Mouse (Mus musculus) gastrocnemius, adult 2 months (tissue): ENCODE data around the gene Ttc27. TPM values are rescaled to one million over a fixed set of nuclear protein-coding genes. Genes with fewer than 3 reads are reported as not detected.

Source experiments
- DNase-seq: peaks from one replicate; pipeline ENCODE4 v3.0.0; 2022
- H3K27ac ChIP-seq: fragments of 200-600 bp; 2 replicates; pipeline ENCODE4 v1.8.1; 2022; ENCODE audit warnings: mild to moderate bottlenecking
- H3K4me3 ChIP-seq: fragments of 200-600 bp; 2 replicates; pipeline ENCODE4 v1.8.1; 2022; ENCODE audit warnings: mild to moderate bottlenecking, moderate library complexity
- CTCF ChIP-seq: fragments of 200-600 bp; IDR thresholded peaks from 2 replicates; pipeline ENCODE4 v1.8.1; 2022; ENCODE audit warnings: antibody characterized with exemption, mild to moderate bottlenecking, moderate library complexity
- intact Hi-C: fragments of 180-260 bp; cut with DNase I; formaldehyde crosslinking; loops from one replicate; pipeline ENCODE4 v1.15.1; 2025
- total RNA-seq, 2 experiments: library from RNA; stranded (reverse); gene quantifications; 2 replicates each; pipeline ENCODE4 v1.2.3; 2021

Ttc27 gene
- total RNA-seq, 2 experiments from 2014 or later: 10.4 to 12.0 TPM

DNA sequence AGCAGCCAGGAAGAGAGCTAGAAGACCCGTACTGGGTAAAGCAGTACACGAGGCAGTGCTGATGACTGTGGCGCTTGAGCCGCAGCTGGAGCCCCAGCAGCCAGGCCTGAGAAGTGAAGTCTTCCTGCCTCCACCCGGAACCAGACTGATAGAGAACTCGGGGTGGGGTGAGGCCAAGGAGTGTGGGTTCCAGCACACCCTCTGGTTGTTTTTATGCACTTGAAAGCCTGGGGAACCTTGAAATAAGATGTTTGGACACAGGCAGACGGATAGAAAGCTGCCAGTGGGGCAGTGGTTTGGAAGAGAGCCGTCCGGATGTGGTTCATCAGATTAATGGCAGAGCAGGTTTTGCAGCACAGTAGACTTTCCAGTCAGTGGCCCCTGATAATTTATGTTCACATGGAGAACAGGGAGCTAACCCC, 51.9 kb downstream of the Ttc27 start:
- no peak for DNase-seq
- intact Hi-C loops: no loop called here
- no peak overlapping the region for H3K4me3 ChIP-seq
- H3K27ac ChIP-seq: no peak overlapping the region
- TF ChIP-seq CTCF: no peak

DNA sequence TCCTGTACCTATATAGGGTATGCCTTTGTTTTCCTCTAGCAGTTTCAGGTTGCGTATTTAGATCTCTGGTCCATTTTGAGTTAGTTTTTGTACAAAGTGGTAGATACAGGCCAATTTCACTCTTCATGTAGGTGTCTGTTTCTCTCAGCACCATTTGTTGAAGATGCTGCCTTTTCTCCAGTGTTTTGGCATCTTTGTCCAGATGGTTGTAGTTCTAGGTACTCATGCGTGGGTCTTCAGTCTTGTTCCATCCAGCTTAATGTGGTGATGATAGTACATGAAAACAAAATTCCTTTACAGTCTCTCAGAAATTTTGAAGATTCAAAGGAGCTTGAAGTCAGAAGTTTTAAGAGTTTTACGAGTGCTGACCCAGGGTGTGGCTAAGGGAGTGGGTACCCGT, 54.8 kb downstream of the Ttc27 start:
- Histone ChIP-seq H3K27ac (no peak overlapping the region), H3K4me3 (no peak overlapping the region)
- intact Hi-C loops: no loop called here
- TF ChIP-seq CTCF: no peak
- no peak for DNase-seq

DNA sequence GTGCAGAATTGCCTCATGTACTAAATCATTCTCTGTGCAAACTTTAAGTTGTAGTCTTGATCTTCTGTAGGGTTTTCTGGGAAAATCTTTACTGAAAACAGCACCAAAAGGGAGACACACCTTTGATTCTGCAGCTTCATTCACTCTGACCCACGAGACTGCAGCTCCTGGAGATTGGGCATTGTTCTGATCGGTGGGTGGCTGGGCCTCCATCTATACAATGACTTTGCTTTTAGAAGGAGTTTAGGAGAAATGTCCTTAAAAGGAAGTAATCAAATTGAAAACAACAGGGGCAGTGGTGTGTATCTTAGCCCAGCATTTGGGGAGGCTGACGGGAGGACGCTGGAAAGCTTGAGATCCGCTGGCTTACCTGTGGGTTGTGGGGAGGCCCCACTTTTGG, 56.0 kb downstream of the Ttc27 start:
- TF ChIP-seq CTCF: no peak
- Histone ChIP-seq H3K4me3 (no peak overlapping the region), H3K27ac (no peak overlapping the region)
- DNase-seq: no peak
- intact Hi-C loops: no loop called here

DNA sequence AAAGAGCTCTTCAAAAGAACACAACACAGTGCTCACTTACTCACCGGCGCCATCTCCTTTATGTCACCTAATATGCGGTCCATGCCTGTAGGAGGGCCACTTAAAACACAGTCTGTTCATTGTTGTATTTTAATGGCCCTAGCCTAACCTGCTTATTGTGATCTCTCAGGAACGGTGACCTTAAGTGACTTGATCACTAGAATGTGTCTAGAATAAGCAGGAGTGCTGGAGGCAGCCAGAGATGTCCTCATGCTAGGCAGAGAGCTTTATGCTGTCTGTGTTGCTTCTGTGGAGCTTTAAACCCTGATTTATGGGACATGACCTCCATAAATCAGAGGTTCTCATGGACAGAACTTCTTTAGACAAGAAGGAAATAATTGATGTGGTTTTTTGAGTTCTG, 62.6 kb downstream of the Ttc27 start:
- H3K27ac ChIP-seq: no peak overlapping the region
- no peak for DNase-seq
- intact Hi-C loops: no loop called here
- TF ChIP-seq CTCF: no peak
- no peak overlapping the region for H3K4me3 ChIP-seq

DNA sequence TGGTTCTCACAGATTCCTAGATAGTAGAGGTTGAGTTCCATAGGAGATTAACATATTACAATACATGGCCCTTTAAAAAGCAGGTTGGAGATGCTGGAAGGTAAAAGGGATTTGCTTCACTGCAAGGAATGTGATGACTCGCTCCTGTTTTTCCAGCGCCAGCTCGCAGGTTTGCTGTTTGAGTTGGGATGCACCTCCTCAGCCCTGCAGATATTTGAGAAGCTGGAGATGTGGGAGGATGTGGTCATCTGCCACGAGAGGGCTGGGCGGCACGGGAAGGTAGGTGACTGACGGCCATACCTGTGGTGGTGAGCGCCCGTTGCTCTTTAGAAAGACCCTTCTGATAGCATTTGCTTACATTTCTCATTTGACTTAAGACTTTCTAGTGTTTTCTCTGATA, 63.1 kb downstream of the Ttc27 start:
- no peak for DNase-seq
- intact Hi-C loops: no loop called here
- TF ChIP-seq CTCF: no peak
- no peak overlapping the region for H3K27ac ChIP-seq
- no peak overlapping the region for H3K4me3 ChIP-seq

DNA sequence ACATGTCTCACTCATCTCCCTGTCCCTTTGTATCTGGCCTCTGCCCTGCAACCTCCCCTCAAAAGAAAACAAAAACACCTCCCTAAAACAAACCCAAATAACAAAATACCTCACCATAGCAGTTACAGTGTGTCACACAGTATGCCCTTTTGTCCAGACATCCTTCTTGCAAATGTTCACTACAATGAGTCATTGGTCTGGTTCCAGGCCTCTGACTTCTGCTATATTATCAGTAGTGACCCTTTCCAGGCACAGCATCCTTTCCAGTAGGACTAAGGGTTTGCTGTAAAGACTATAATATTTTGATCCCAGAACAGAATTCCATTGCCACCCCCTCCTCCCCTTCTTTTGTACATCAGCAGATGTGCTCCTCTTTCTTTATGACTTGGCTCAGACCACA, 64.4 kb downstream of the Ttc27 start:
- Histone ChIP-seq H3K4me3 (no peak overlapping the region), H3K27ac (no peak overlapping the region)
- no peak for TF ChIP-seq CTCF
- DNase-seq: no peak
- intact Hi-C loops: no loop called here

DNA sequence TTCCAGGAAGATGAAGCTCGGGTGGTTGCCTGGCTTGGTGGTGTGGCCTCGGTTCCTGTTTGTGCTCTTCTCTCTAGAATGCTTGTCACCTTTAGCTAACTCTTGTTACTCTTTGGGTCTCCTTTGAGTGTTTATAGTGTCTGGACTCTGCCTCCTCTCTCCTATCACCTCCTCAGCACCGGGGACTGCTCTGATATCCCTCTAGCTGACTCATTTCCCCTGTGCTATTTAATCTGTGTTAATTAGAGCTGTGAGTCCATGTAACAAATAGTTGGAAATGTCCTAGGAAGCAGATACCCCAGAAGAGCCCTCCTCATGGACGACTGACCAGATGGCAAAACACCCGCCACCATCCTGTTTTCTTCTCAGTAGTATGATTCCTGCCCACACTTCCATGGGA, 68.1 kb downstream of the Ttc27 start:
- Histone ChIP-seq H3K27ac (no peak overlapping the region), H3K4me3 (no peak overlapping the region)
- DNase-seq: no peak
- intact Hi-C loops: no loop called here
- TF ChIP-seq CTCF: no peak

DNA sequence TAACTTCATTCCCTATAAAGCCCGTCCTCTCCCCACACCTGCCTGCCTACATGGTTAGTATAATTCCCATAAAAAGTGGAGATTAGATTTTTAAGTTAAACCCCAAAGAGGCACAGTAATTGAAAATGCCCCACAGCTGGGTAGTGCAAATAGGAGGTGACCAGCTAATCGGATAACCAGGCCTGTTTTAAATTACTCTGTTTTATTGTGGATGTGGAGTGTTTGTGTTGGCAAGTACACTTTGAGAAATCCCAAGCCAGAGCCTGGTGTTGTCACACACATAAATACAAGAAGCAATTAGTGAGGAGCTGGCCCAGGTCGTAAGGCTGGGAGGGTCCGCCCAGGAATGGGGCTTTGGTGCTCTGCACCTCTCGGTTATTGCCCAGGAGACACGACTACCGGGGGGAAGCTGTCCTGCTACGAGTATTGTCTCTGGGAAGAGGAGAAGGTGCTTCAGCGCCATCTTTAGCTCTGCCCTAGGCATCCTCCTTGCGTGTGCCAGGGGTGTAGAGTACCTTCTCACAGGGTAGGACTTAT, 68.7 kb downstream of the Ttc27 start:
- no peak for DNase-seq
- TF ChIP-seq CTCF: no peak
- no peak overlapping the region for H3K27ac ChIP-seq
- intact Hi-C loops: no loop called here
- no peak overlapping the region for H3K4me3 ChIP-seq

DNA sequence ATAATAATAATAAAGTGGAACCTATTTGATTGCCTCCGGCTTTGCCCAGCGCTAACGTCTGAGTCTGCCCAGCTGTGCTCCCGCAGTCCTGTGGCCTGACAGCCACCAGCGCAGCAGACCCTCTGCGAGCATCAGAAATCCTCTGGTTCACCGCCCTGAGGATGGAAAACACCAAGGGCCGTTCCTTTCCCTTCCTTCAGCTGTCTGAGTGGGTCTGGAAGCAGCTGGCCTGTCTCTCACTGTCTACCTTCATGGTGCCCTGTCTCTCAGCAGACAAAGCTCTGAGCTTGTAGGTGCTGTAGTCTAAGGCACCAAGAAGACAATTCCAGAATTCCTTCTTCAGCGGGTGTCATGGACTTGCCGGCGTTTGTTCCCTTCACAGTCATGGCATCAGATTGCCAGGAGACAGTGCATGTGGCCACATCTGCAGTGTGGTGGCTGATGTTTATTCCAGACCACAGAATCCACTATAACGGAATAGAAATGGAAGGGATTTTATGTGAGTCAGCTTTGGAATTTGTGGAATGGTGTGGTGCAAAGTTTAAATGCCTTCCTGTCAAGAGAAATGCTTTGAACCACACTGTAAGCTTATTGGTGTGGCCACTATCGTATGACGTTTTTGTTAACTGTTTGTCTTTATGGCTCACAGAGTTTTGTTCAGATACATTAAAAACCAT, 78.6 kb downstream of the Ttc27 start:
- intact Hi-C loops: no loop called here
- DNase-seq: no peak
- TF ChIP-seq CTCF: no peak
- H3K4me3 ChIP-seq: no peak overlapping the region
- H3K27ac ChIP-seq: peak overlapping the region; percentile 40

DNA sequence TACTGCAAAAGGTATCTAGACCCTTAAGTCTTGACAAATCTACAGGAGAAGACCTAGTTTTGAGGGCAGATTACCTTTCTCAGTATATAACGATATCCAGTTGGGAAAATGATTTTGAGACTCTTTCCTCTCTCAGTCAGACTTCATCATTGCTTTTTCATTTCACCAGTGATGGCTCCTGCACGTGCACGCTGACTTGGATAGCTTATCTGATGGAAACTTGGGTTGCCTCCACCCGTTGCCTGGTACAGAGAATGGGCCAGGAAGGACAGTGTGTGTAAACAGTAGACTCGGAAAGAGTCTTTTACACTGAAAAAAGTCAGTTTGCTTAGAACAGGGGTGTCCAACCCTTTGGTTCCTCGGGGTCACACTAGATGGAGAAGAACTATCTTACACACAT, 82.3 kb downstream of the Ttc27 start:
- Histone ChIP-seq H3K4me3 (no peak overlapping the region), H3K27ac (no peak overlapping the region)
- no peak for TF ChIP-seq CTCF
- no peak for DNase-seq
- intact Hi-C loops: no loop called here

DNA sequence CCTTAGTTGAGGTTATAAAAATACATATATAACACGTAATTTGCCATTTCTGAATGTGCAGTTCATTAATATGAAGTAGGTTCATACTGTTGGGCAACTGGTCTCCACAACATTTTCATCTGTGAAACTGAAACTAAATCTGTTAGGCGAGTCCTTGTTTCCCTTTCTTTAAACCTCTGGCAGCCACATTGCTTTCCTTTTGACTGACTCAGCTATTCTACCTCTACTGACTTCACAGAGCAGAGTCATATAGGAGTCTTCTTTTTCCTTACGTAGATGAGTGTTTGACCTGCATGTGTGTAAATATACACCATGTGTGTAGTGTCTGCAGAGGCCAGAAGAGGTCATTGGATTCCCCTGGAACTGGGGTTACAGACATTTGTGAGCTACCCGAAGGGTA, 85.2 kb downstream of the Ttc27 start:
- DNase-seq: no peak
- H3K4me3 ChIP-seq: no peak overlapping the region
- intact Hi-C loops: no loop called here
- H3K27ac ChIP-seq: no peak overlapping the region
- no peak for TF ChIP-seq CTCF

DNA sequence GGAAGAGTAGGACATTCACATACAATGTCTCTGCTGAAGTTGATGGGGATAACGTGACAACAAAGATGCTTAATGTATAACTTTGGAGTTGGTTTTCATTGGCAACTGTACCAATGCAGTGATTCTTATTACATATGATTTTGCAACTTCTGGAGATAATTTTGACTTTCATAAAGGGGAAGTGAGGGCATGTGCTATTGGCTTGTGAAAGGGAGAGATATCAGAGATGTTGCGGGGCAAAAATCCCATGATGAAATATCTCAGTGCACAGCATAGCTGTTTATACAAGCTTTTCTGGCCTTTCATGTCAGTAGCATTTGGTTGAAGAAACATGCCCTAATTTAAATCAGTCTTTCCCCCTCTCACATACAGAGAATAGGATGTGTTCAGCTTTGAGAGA, 86.3 kb downstream of the Ttc27 start:
- Histone ChIP-seq H3K4me3 (no peak overlapping the region), H3K27ac (no peak overlapping the region)
- no peak for DNase-seq
- intact Hi-C loops: no loop called here
- TF ChIP-seq CTCF: no peak

DNA sequence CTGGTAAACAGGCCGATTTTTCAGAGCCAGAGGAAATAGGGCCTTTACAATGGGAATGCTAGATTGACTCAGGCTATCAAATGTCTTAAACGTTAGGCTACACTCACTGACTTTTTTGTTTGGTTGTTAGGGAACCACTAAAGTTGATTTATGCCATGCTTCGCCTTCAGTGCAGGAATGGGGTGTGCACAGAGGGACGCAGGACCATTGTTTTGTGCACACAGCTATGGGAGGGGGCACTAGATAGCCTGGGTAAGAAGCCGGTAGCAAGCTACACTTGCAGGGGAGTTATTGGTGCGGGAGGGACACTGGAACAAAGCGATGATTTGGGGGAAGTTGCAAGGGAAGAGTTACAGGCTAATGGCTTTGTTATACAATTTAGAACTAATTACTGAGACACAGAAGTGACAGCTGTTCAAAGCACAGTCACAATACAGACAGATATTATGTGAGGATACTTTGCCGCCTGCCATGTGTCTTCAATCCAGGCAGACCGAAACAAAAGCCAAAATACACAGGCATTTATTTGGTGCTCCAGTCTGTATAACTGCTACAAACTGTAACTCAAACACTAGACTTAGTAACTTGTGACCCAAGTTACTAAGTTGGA, 86.9 kb downstream of the Ttc27 start:
- no peak for TF ChIP-seq CTCF
- no peak for DNase-seq
- intact Hi-C loops: no loop called here
- H3K27ac ChIP-seq: no peak overlapping the region
- H3K4me3 ChIP-seq: no peak overlapping the region
